Mouse (Mus musculus): ENCODE measurements around the gene Slc6a9. TPM values are rescaled to one million over a fixed set of nuclear protein-coding genes. Genes with fewer than 3 reads are reported as not detected.

Slc6a9 gene
- total and polyA plus RNA-seq, 3 experiments = 1.3 to 34.8 (median 4.4) TPM

DNA sequence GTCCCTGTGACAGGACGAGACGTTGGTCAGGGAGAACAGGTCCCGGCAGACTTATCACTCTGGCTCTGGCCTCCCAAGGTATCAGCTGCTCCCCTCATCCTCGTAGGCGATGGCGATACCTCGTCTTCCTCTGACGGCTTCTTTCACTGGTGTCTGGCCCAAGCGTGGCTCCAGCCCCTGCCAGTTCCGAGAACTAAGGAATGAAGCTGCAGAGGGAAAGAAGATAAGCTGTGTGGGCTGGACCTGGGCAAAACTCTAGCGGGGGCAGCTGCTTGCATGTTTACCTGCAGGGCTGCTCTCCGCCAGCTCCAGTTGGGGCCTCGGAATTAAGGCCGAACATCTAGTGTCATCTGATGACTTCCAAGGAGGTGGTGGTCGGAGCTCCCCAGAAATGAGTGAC lies 55.2 kb downstream of the Slc6a9 start:
- ATAC-seq (ENCODE audit: extremely low read depth, insufficient number of reproducible peaks, low FRiP score, poor library complexity, severe bottlenecking) (no peak), DNase-seq (ENCODE audit: low spot score) (no peak)
- Histone ChIP-seq H3K27me3 (ENCODE audit: insufficient read depth, low read length) (no peaks in the 10 kb centered on the region), H3K36me3 (replicated peaks) (peaks cover 63% of the 10 kb centered on the region), H3K4me3 (ENCODE audit: low read depth, low read length) (no peak overlapping the region), H3K4me1 (ENCODE audit: insufficient read depth, low read depth, low read length) (peaks cover 56% of the 10 kb centered on the region), H3K9me3 (replicated peaks) (no peaks in the 10 kb centered on the region)
- TF ChIP-seq POLR2AphosphoS5 (IDR thresholded peaks at IDR 0.05; ENCODE audit: insufficient replicate concordance, low read depth, low read length) = no peak
- TF ChIP-seq CTCF (IDR thresholded peaks at IDR 0.05; ENCODE audit: low read depth, low read length) = no peak
- TF ChIP-seq GATA2 (IDR thresholded peaks at IDR 0.05; ENCODE audit: borderline replicate concordance, low read depth, low read length) = no peak

DNA sequence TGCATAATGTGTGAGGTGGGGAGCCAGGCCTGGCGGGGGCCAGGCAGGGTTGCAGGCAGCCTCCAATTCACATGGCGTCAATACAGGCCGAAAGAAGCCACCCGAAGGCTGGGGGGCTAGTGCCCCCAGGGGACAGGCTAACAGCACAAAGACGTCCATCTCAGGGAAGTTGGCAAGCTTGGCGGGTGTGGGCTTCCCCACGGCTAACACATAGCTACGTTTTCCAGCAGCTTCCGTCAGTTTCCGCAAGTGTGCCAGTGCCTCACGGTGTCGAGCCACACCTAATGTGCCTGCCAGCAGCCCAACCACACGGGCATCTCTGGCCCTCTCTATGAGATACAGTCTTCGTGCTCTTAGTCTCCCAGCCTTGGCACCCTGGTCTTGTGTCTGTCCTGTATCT lies 55.7 kb downstream of the Slc6a9 start:
- H3K36me3 ChIP-seq (replicated peaks) = peaks cover 63% of the 10 kb centered on the region

DNA sequence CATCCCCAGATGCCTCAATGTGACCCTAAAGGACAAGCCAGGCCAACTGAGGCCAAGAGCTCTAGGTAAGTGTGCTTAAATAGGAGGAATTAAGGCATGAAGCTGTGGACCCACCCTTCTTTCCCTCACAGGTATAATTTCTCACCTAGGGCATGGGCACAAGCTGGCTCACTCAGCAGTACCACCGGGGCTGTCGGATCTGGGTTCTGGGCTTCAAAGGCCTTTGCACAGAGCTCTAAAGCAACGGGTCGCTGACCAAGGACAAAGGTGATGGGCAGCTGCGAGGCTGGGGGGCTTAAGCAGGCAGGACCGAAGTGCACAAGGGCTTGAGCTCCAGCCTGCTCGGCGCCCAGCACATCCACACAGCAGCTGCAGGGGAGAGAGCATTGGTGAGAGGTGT lies 56.4 kb downstream of the Slc6a9 start:
- ATAC-seq (ENCODE audit: extremely low read depth, insufficient number of reproducible peaks, low FRiP score, poor library complexity, severe bottlenecking) = no peak
- TF ChIP-seq POLR2AphosphoS5 (IDR thresholded peaks at IDR 0.05; ENCODE audit: insufficient replicate concordance, low read depth, low read length) (no peak), CTCF (IDR thresholded peaks at IDR 0.05; ENCODE audit: low read depth, low read length) (no peak), GATA2 (IDR thresholded peaks at IDR 0.05; ENCODE audit: borderline replicate concordance, low read depth, low read length) (no peak), TAL1 (conservative IDR thresholded peaks at IDR 0.05; ENCODE audit: low read depth, low read length) (no peak), GATA1 (IDR thresholded peaks at IDR 0.05; ENCODE audit: borderline replicate concordance, low read length) (no peak)
- peak overlapping the region; percentile 89 for H3K4me3 ChIP-seq (ENCODE audit: low read depth, low read length)
- no peaks in the 10 kb centered on the region for H3K9me3 ChIP-seq (replicated peaks)
- H3K36me3 ChIP-seq (replicated peaks) = peaks cover 63% of the 10 kb centered on the region
- no peaks in the 10 kb centered on the region for H3K27me3 ChIP-seq (ENCODE audit: insufficient read depth, low read length)
- peaks cover 44% of the 10 kb centered on the region for H3K4me1 ChIP-seq (ENCODE audit: insufficient read depth, low read depth, low read length)
- DNase-seq (ENCODE audit: low spot score) = no peak

More for the DNA sequence above, 55.7 kb downstream of the Slc6a9 start:
- DNase-seq (ENCODE audit: low spot score) = no peak
- no peak for ATAC-seq (ENCODE audit: extremely low read depth, insufficient number of reproducible peaks, low FRiP score, poor library complexity, severe bottlenecking)
- no peaks in the 10 kb centered on the region for H3K9me3 ChIP-seq (replicated peaks)
- no peaks in the 10 kb centered on the region for H3K27me3 ChIP-seq (ENCODE audit: insufficient read depth, low read length)
- H3K4me3 ChIP-seq (ENCODE audit: low read depth, low read length) = no peak overlapping the region
- H3K4me1 ChIP-seq (ENCODE audit: insufficient read depth, low read depth, low read length) = peaks cover 51% of the 10 kb centered on the region
- TF ChIP-seq CTCF (IDR thresholded peaks at IDR 0.05; ENCODE audit: low read depth, low read length) = no peak
- no peak for TF ChIP-seq GATA2 (IDR thresholded peaks at IDR 0.05; ENCODE audit: borderline replicate concordance, low read depth, low read length)
- no peak for TF ChIP-seq POLR2AphosphoS5 (IDR thresholded peaks at IDR 0.05; ENCODE audit: insufficient replicate concordance, low read depth, low read length)
- no peak for TF ChIP-seq GATA1 (IDR thresholded peaks at IDR 0.05; ENCODE audit: borderline replicate concordance, low read length)
- no peak for TF ChIP-seq TAL1 (conservative IDR thresholded peaks at IDR 0.05; ENCODE audit: low read depth, low read length)

DNA sequence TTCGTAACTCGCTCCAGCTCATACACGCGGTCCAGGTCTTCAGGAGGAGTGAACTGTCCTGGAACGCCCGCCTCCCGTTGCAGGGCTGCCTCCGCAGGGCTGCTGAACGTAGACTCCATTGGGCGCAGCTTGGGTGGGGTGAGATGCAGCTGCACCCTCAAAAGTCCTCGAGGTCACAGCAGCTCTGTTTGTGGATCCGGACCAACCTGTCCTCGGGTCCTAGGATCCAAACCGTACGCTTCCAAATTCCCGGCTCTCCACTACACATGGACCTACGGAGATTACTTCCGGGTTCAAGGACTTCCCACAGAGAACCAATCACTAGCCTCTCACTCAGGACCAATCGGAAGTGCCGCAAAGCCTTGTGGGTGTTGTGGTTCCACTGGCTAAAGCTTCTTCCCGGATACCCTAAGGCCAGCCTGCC lies 57.4 kb downstream of the Slc6a9 start, which contains the start of gene Dph2:
TSS of gene Dph2 (minus strand) at position 295 of the 424 bp plus-strand sequence.
- Histone ChIP-seq H3K4me1 (ENCODE audit: insufficient read depth, low read depth, low read length) (peaks cover 36% of the 10 kb centered on the region), H3K9me3 (replicated peaks) (no peaks in the 10 kb centered on the region), H3K27me3 (ENCODE audit: insufficient read depth, low read length) (no peaks in the 10 kb centered on the region), H3K36me3 (replicated peaks) (peaks cover 67% of the 10 kb centered on the region), H3K4me3 (ENCODE audit: low read depth, low read length) (peak within 1 kb of the TSS; percentile 89)
- TF ChIP-seq GATA2 (IDR thresholded peaks at IDR 0.05; ENCODE audit: borderline replicate concordance, low read depth, low read length) (no peak), TAL1 (conservative IDR thresholded peaks at IDR 0.05; ENCODE audit: low read depth, low read length) (no peak), POLR2AphosphoS5 (IDR thresholded peaks at IDR 0.05; ENCODE audit: insufficient replicate concordance, low read depth, low read length) (no peak), CTCF (IDR thresholded peaks at IDR 0.05; ENCODE audit: low read depth, low read length) (no peak), GATA1 (IDR thresholded peaks at IDR 0.05; ENCODE audit: borderline replicate concordance, low read length) (no peak)
- ATAC-seq (ENCODE audit: extremely low read depth, insufficient number of reproducible peaks, low FRiP score, poor library complexity, severe bottlenecking) (peak; percentile 87), DNase-seq (ENCODE audit: low spot score) (peak; percentile 99)

DNA sequence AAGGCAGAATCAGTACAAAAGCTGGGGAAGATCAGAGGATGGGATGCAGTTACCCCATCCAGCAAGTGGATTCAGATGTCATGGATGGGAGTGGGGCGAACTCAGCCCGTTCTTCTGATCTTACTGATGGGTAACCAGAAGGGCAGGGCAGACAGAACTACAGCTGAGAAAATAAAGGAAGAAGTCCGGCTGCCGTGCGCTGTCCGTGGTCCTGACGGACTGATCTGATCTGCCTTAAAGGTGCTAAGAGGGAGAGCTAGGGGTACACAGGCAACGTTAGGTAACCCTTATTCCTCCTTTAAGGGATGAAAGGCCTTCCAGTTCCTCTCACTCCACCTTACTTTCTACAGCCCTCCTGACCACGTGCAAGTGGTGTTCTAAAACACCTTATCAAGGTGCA lies 59.1 kb downstream of the Slc6a9 start:
- H3K27me3 ChIP-seq (ENCODE audit: insufficient read depth, low read length) = no peaks in the 10 kb centered on the region
- H3K4me1 ChIP-seq (ENCODE audit: insufficient read depth, low read depth, low read length) = peaks cover 28% of the 10 kb centered on the region
- H3K9me3 ChIP-seq (replicated peaks) = no peaks in the 10 kb centered on the region
- TF ChIP-seq POLR2AphosphoS5 (IDR thresholded peaks at IDR 0.05; ENCODE audit: insufficient replicate concordance, low read depth, low read length) (no peak), TAL1 (conservative IDR thresholded peaks at IDR 0.05; ENCODE audit: low read depth, low read length) (no peak), GATA2 (IDR thresholded peaks at IDR 0.05; ENCODE audit: borderline replicate concordance, low read depth, low read length) (no peak), GATA1 (IDR thresholded peaks at IDR 0.05; ENCODE audit: borderline replicate concordance, low read length) (no peak), CTCF (IDR thresholded peaks at IDR 0.05; ENCODE audit: low read depth, low read length) (no peak)
- peaks cover 76% of the 10 kb centered on the region for H3K36me3 ChIP-seq (replicated peaks)
- no peak overlapping the region for H3K4me3 ChIP-seq (ENCODE audit: low read depth, low read length)
- peak; percentile 45 for DNase-seq (ENCODE audit: low spot score)
- ATAC-seq (ENCODE audit: extremely low read depth, insufficient number of reproducible peaks, low FRiP score, poor library complexity, severe bottlenecking) = no peak

DNA sequence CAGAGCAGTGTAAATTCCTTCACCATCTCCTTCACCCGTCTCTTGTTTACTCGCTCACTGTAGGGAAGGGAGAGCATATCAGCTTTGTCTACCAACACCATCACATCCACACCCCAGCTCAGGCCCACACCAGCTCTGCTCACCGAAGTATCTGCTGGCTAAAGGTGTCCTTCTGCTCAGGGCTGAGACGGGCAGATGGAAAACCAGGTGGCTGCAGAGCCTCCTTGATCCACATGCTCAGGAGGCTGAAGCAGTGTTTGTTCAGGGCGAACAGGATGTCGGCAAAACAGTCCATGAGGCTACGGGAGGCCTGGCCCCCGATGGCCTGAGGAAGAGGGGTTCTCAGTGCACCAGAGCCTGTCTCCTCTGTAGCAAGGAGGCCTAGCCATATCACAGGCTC lies 60.3 kb downstream of the Slc6a9 start:
- no peaks in the 10 kb centered on the region for H3K9me3 ChIP-seq (replicated peaks)
- peaks cover 77% of the 10 kb centered on the region for H3K36me3 ChIP-seq (replicated peaks)
- no peaks in the 10 kb centered on the region for H3K27me3 ChIP-seq (ENCODE audit: insufficient read depth, low read length)
- no peak for ATAC-seq (ENCODE audit: extremely low read depth, insufficient number of reproducible peaks, low FRiP score, poor library complexity, severe bottlenecking)
- DNase-seq (ENCODE audit: low spot score) = no peak
- H3K4me1 ChIP-seq (ENCODE audit: insufficient read depth, low read depth, low read length) = peaks cover 24% of the 10 kb centered on the region
- TF ChIP-seq CTCF (IDR thresholded peaks at IDR 0.05; ENCODE audit: low read depth, low read length) (no peak), TAL1 (conservative IDR thresholded peaks at IDR 0.05; ENCODE audit: low read depth, low read length) (no peak), GATA1 (IDR thresholded peaks at IDR 0.05; ENCODE audit: borderline replicate concordance, low read length) (no peak), GATA2 (IDR thresholded peaks at IDR 0.05; ENCODE audit: borderline replicate concordance, low read depth, low read length) (no peak), POLR2AphosphoS5 (IDR thresholded peaks at IDR 0.05; ENCODE audit: insufficient replicate concordance, low read depth, low read length) (no peak)
- no peak overlapping the region for H3K4me3 ChIP-seq (ENCODE audit: low read depth, low read length)
